Mouse (Mus musculus) hindlimb bud, embryonic 11.5 days (tissue): ENCODE results near the gene Cd46.

Experiments
- DNase-seq: peaks from one replicate; pipeline ENCODE4 v3.0.0-alpha.2; 2012; ENCODE audit warnings: low read depth, low spot score; ENCODE audit errors: extremely low spot score

The Cd46 gene

GRCm38 (mm10) chr1:195019062-195019600 is 72.9 kb downstream of the Cd46 start:
- DNase-seq, result no peak

DNA sequence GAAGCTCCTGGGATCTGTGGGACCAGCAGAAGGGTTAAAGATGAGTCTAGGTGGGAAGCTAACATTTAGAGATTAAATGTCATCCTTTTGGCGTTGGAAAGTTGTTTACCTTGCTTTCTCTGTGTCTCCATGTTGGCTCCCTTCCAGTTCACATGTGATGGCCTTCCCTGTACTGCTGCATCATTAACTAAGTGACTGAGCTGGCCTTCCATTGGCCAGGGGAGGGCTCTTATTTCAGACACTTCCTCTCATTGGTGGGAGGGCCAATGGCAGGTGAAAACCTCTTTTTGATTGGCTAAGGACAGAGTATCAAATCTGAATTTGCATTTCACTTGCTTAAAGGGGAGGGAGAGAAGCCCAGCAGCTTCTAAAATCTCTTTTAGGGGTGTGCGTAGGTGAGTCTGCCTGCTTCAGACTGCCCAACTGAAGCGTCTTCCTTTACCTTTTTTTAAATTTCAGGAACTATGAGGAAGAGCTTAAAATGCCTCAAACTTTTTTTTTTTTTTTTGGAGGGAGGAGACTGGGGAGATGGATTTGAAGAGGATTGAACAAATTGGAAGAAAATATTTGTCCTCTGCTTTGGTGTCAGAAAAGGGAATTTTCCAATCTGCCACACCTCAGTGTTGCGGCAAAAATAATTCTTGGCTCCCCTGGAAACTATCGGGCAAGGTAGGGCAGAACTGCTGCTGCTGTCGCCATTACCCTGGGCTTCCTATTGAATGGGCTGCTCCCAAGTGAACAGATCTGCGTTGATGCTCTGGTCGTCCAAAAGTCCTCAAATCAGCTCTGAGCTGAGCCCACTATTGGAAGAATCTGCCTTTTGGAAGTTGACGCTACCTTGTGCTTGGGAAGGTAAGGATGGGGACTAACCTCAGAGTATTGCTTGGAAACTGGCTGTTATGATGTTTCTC is 73.7 kb downstream of the Cd46 start:
- DNase-seq, result no peak

DNA sequence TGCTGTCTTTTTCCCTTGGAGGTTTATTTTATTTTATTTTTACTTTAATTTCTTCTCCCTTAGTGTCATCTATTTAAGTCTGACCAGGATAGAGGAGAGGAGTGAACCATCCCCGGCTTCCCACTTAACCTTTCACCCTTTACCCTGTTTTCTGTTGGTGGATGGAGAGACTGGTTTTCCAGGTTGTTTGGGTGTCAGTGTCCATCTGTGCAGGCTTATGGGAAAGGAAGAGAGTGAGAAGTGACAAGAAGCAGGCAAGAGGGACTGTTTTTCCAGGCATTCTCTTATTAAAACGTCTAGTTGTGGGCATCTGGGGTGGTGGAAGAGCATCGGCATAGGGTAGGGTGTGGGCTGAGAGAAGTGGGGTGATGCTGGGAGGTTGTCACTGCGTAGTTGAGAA is 74.4 kb downstream of the Cd46 start:
- no peak for DNase-seq

DNA sequence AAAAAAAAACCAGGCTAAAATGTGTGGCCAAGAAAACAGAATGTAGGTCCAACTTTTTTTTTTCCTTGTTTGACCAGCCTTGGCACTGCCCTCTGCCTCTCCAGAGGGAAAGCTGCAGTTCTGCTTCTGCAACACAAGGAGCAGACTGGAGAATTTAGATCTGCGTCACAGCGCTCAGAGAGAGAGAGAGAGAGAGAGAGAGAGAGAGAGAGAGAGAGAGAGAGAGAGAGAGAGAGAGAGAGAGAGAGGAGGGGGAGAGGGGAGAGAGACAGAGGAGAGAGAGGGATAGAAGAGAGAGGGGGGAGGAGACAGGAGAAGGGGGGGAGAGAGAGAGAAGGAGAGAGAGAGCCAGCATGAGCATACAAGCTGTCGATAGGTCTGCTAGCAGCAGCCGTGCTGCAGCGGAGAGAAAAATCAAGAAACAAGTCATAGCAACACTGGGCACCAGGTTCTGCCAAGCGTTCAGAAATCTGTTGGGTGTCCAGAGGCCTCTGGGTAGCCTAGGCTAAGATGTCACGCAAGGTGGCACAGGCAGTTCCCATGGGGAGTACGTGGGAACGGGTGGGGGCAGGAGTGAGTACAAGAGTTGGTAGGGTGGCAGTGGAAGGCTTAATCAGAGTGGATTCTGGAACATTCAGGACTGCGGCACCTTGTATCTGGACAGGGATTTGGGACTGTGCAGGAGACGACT is 75.1 kb downstream of the Cd46 start:
- no peak for DNase-seq

DNA sequence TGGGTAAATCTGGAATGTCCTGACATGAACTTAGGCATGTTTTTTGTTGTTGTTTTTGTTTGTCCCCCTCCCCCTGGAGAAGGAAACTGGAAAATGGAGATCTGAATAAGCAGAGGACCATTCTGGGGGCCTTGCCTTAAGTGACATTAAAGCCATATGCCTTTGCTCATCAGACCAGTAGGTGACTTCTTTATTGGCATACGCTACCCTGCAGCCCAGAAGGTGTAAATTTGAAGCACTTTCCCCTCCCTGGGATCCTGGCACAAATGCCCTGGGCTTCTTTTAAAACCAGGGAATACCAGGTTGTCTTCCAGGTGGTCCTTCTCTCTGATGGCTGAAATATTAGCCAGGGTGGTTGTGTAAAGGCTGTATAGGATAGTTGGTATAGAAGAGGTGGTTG is 76.8 kb downstream of the Cd46 start:
- DNase-seq, result no peak

- DNase-seq, result no peak
Observed at GRCm38 (mm10) chr1:195014201-195014885, 77.7 kb downstream of the Cd46 start.

- no peak for DNase-seq
Observed at GRCm38 (mm10) chr1:195012531-195012930, 79.5 kb downstream of the Cd46 start.

DNA sequence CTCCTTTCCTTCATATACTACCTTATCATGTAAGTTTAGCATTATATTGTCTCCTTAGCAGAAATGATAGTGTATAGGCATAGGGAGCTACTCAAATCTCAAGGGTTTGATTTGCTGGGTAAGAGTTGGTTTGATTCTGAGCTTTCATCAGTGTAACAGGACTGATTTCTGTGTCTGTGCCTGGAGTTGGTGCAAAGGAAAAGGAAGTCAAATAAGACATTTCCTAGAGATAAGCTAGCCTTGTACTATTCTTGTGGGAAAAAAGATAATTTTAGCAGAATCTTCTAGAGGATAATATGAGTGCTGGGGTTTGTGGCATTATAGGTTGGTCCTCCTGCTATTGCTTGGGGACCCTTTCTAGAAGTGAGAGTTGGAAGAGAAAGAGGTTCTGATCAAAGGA is 85.8 kb downstream of the Cd46 start:
- DNase-seq, result no peak

DNA sequence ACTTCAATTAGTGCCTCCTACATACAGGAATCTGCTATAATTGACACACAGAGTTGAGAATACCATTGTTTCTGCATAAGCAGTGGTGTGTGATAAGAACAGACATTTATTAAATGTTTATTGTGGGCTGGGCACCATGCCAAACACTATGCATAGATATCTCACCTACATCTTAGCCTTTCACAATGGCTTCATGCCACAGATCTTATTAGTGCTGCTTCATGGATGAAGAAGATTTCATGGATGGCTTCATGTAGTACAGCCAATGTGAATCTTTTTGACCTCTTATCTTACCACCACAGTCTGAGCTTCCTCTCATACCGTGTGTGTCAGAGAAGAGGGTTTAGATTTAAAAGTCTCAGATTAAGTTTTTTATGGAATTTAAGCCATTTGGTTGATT is 87.9 kb downstream of the Cd46 start:
- no peak for DNase-seq

GRCm38 (mm10) chr1:195003328-195003727 is 88.7 kb downstream of the Cd46 start:
- no peak for DNase-seq

- DNase-seq, result no peak
Observed at GRCm38 (mm10) chr1:194998396-194998795, 93.7 kb downstream of the Cd46 start.

DNA sequence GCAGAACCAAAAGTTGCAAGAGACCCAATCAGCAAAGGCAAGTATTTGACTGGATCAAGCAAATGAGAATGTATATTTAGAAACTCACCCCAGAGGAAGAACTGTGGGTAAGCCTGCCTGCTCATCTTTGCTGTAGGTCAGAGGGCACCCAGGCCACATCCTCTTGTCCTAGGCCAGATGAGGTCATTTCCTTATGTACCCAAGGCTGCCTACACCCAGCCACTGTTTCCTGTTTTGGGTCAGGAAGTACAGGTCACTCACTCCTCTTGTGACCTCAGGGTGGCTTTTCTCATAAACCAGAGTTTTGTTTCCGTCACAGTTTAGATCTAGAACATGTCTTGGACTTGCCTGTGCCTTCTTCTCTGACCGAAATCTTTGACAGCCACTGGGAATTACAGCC is 96.9 kb downstream of the Cd46 start:
- DNase-seq, result no peak

- DNase-seq, result no peak
Observed at GRCm38 (mm10) chr1:194994262-194994661, 97.8 kb downstream of the Cd46 start.

- DNase-seq, result no peak
Observed at GRCm38 (mm10) chr1:194993409-194993988, 98.5 kb downstream of the Cd46 start.

GRCm38 (mm10) chr1:194992589-194993317 is 99.3 kb downstream of the Cd46 start:
- no peak for DNase-seq

DNA sequence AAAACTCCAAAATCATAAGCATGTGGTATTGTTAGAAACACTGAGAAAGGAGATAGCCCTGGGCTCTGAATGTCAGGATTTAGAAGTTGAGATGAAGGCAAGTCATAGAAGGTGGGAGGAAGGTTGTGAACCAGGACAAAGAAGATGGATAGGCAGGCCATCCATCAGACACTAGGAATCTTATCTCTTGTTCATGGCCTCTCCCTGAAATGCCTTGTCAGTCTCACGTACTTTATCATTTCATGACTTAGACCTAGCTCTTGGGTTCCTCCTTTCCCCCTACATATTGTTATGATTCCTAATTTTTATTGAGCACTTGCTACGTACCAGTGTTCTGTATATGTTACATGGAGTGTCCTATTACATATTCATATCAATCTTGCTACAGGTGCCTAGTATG is 100.4 kb downstream of the Cd46 start:
- no peak for DNase-seq

- DNase-seq, result no peak
Observed at GRCm38 (mm10) chr1:194990976-194991375, 101.1 kb downstream of the Cd46 start.

GRCm38 (mm10) chr1:194989024-194989423 is 103.0 kb downstream of the Cd46 start:
- DNase-seq, result no peak
